Mouse (Mus musculus) adipocyte (in vitro differentiated cells): ENCODE data around the gene Gm21488.
"Not testable (repeated sequence)": the region's sequence is repeated elsewhere in the genome, so short reads cannot be mapped to it uniquely, and the experiment has no call there.

ENCODE experiments used
- DNase-seq: peaks from one replicate; pipeline ENCODE4 v3.0.0-alpha.2; 2016; ENCODE audit warnings: low spot score

The Gm21488 gene

DNA sequence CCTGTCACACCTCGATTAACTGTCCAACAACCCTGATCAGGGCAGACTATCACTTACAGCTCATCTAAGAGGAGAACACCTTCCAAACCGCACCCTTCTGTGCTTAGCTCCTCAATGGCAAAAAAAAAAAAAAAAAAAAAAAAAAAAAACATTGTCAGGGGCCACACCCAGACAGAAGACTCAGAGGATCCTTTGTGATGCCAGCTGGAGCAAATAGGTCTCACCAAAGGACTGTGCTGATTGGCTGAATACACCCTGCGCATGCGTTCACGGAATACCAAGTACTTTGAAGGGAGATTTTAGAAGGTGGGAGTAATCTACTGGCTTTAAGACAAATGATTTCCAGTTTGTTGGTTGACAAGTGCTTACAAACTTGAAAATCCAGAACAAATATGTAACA is at the start of gene Gm21488:
Gm21488 (minus strand) TSS at position 101 of the 400 bp plus-strand sequence.
- not testable (repeated sequence) for DNase-seq
